Mouse (Mus musculus): Measurements from ENCODE around the gene Cit. TPM values are rescaled to one million over a fixed set of nuclear protein-coding genes. Genes with fewer than 3 reads are reported as not detected.

The Cit gene
- total and polyA plus RNA-seq, 3 experiments = 21.5 to 32.9 (median 24.1) TPM

GRCm38 (mm10) chr5:115851029-115851365, 5.9 kb downstream of the Cit start:
- no peak overlapping the region for H3K9ac ChIP-seq (ENCODE audit: control insufficient read depth, low read depth, low read length, poor library complexity, severe bottlenecking)
- peaks cover 15% of the 10 kb centered on the region for H3K79me2 ChIP-seq (ENCODE audit: control insufficient read depth, insufficient read depth, low read length, poor library complexity)
- no peaks in the 10 kb centered on the region for H3K9me3 ChIP-seq (replicated peaks; ENCODE audit: insufficient read depth, low read length)
- no peak overlapping the region for H3K4me3 ChIP-seq (ENCODE audit: control insufficient read depth in 1 of 2, insufficient read depth in 1 of 2, low read depth in 2 of 2, low read length in 2 of 2)
- H3K36me3 ChIP-seq (ENCODE audit: control insufficient read depth in 1 of 2, insufficient read depth in 2 of 2, low read length in 2 of 2) = peaks cover 0 to 12% of the 10 kb centered on the region in 2 experiments
- no peak overlapping the region for H3K27ac ChIP-seq (ENCODE audit: control insufficient read depth, low read depth, low read length)
- peaks cover 0 to 1% of the 10 kb centered on the region in 2 experiments; a peak in 2 of 4 replicates for H3K4me1 ChIP-seq (ENCODE audit: control insufficient read depth in 1 of 2, insufficient read depth in 2 of 2, low read length in 2 of 2)
- TF ChIP-seq CTCF (IDR thresholded peaks at IDR 0.05 in 2 of 3, conservative IDR thresholded peaks at IDR 0.05 in 1 of 3; ENCODE audit: control insufficient read depth in 1 of 3, insufficient read depth in 1 of 3, low read depth in 2 of 3, low read length in 3 of 3, poor library complexity in 1 of 3, severe bottlenecking in 1 of 3) = no peak
- TF ChIP-seq POLR2A (IDR thresholded peaks at IDR 0.05; ENCODE audit: control insufficient read depth in 1 of 2, insufficient read depth in 1 of 2, low read depth in 1 of 2, low read length in 2 of 2, poor library complexity in 1 of 2) = no peak
- no peak for TF ChIP-seq RAD21 (IDR thresholded peaks at IDR 0.05; ENCODE audit: low read depth, low read length)
- no peak for TF ChIP-seq TAL1 (IDR thresholded peaks at IDR 0.05; ENCODE audit: low read length)
- no peak for TF ChIP-seq MXI1 (IDR thresholded peaks at IDR 0.05; ENCODE audit: low read depth, low read length)
- no peak for TF ChIP-seq USF2 (IDR thresholded peaks at IDR 0.05; ENCODE audit: borderline replicate concordance in 1 of 2, insufficient read depth in 1 of 2, low read depth in 1 of 2, low read length in 2 of 2)
- TF ChIP-seq CHD2 (IDR thresholded peaks at IDR 0.05; ENCODE audit: low read length) = no peak
- TF ChIP-seq MEF2A (IDR thresholded peaks at IDR 0.05; ENCODE audit: extremely low read depth, insufficient replicate concordance, low read depth, low read length, poor library complexity, severe bottlenecking) = no peak
- no peak for TF ChIP-seq MYB (IDR thresholded peaks at IDR 0.05; ENCODE audit: low read depth, low read length)
- no peak for TF ChIP-seq EP300 (IDR thresholded peaks at IDR 0.05; ENCODE audit: low read depth in 1 of 2, low read length in 2 of 2)
- no peaks in the 10 kb centered on the region for H3K27me3 ChIP-seq (ENCODE audit: control insufficient read depth in 1 of 2, insufficient read depth in 2 of 2, low read length in 2 of 2)
- no peak for DNase-seq (ENCODE audit: low read depth, low spot score)

- no peak for DNase-seq (ENCODE audit: low read depth, low spot score)
- H3K79me2 ChIP-seq (ENCODE audit: control insufficient read depth, insufficient read depth, low read length, poor library complexity) = peaks cover 7% of the 10 kb centered on the region
- TF ChIP-seq CHD1 (IDR thresholded peaks at IDR 0.05; ENCODE audit: low read depth, low read length) (no peak), GATA1 (IDR thresholded peaks at IDR 0.05; ENCODE audit: low read depth, low read length) (no peak), EP300 (IDR thresholded peaks at IDR 0.05; ENCODE audit: low read depth in 1 of 2, low read length in 2 of 2) (no peak), ZMIZ1 (IDR thresholded peaks at IDR 0.05; ENCODE audit: low read depth, low read length) (no peak), MYC (IDR thresholded peaks at IDR 0.05; ENCODE audit: low read depth, low read length) (no peak)
- H3K27me3 ChIP-seq (ENCODE audit: control insufficient read depth in 1 of 2, insufficient read depth in 2 of 2, low read length in 2 of 2) = no peaks in the 10 kb centered on the region
- no peak overlapping the region for H3K4me3 ChIP-seq (ENCODE audit: control insufficient read depth in 1 of 2, insufficient read depth in 1 of 2, low read depth in 2 of 2, low read length in 2 of 2)
- H3K4me1 ChIP-seq (ENCODE audit: control insufficient read depth in 1 of 2, insufficient read depth in 2 of 2, low read length in 2 of 2) = no peaks in the 10 kb centered on the region
- H3K36me3 ChIP-seq (ENCODE audit: control insufficient read depth in 1 of 2, insufficient read depth in 2 of 2, low read length in 2 of 2) = peaks cover 0 to 11% of the 10 kb centered on the region in 2 experiments; a peak in 2 of 4 replicates
- no peaks in the 10 kb centered on the region for H3K9me3 ChIP-seq (replicated peaks; ENCODE audit: insufficient read depth, low read length)
- H3K9ac ChIP-seq (ENCODE audit: control insufficient read depth, low read depth, low read length, poor library complexity, severe bottlenecking) = no peak overlapping the region
- no peak overlapping the region for H3K27ac ChIP-seq (ENCODE audit: control insufficient read depth, low read depth, low read length)
Observed at GRCm38 (mm10) chr5:115852431-115852830, 7.4 kb downstream of the Cit start.

- Histone ChIP-seq H3K4me1 (ENCODE audit: control insufficient read depth in 1 of 2, insufficient read depth in 2 of 2, low read length in 2 of 2) (no peaks in the 10 kb centered on the region), H3K79me2 (ENCODE audit: control insufficient read depth, insufficient read depth, low read length, poor library complexity) (0 out of 2 replicates have a peak, but pooled peaks cover 2% of the 10 kb centered on the region), H3K27me3 (ENCODE audit: control insufficient read depth in 1 of 2, insufficient read depth in 2 of 2, low read length in 2 of 2) (no peaks in the 10 kb centered on the region), H3K4me3 (ENCODE audit: control insufficient read depth in 1 of 2, insufficient read depth in 1 of 2, low read depth in 2 of 2, low read length in 2 of 2) (no peak overlapping the region), H3K27ac (ENCODE audit: control insufficient read depth, low read depth, low read length) (no peak overlapping the region), H3K9ac (ENCODE audit: control insufficient read depth, low read depth, low read length, poor library complexity, severe bottlenecking) (no peak overlapping the region), H3K9me3 (replicated peaks; ENCODE audit: insufficient read depth, low read length) (no peaks in the 10 kb centered on the region), H3K36me3 (ENCODE audit: control insufficient read depth in 1 of 2, insufficient read depth in 2 of 2, low read length in 2 of 2) (peaks cover 0 to 9% of the 10 kb centered on the region in 2 experiments; a peak in 2 of 4 replicates)
- DNase-seq (ENCODE audit: low read depth, low spot score) = no peak
- TF ChIP-seq MAFK (IDR thresholded peaks at IDR 0.05; ENCODE audit: borderline replicate concordance, low read depth, low read length) (no peak), SMC3 (IDR thresholded peaks at IDR 0.05; ENCODE audit: low read depth, low read length) (no peak), SIN3A (IDR thresholded peaks at IDR 0.05; ENCODE audit: low read length) (no peak), TCF12 (IDR thresholded peaks at IDR 0.05; ENCODE audit: low read depth, low read length) (no peak), RCOR1 (IDR thresholded peaks at IDR 0.05; ENCODE audit: low read depth, low read length) (no peak), GABPA (IDR thresholded peaks at IDR 0.05; ENCODE audit: low read depth, low read length) (no peak), ZNF384 (IDR thresholded peaks at IDR 0.05; ENCODE audit: low read depth, low read length) (no peak), NRF1 (IDR thresholded peaks at IDR 0.05; ENCODE audit: insufficient read depth, low read depth, low read length, poor library complexity, severe bottlenecking) (no peak), UBTF (IDR thresholded peaks at IDR 0.05; ENCODE audit: borderline replicate concordance, insufficient read depth, low read depth, low read length) (no peak), MEF2A (IDR thresholded peaks at IDR 0.05; ENCODE audit: extremely low read depth, insufficient replicate concordance, low read depth, low read length, poor library complexity, severe bottlenecking) (no peak), HCFC1 (IDR thresholded peaks at IDR 0.05; ENCODE audit: low read depth, low read length) (no peak), MXI1 (IDR thresholded peaks at IDR 0.05; ENCODE audit: low read depth, low read length) (no peak), GATA1 (IDR thresholded peaks at IDR 0.05; ENCODE audit: low read depth, low read length) (no peak), MYB (IDR thresholded peaks at IDR 0.05; ENCODE audit: low read depth, low read length) (no peak), CHD1 (IDR thresholded peaks at IDR 0.05; ENCODE audit: low read depth, low read length) (no peak), ZMIZ1 (IDR thresholded peaks at IDR 0.05; ENCODE audit: low read depth, low read length) (no peak), POLR2A (IDR thresholded peaks at IDR 0.05; ENCODE audit: control insufficient read depth in 1 of 2, insufficient read depth in 1 of 2, low read depth in 1 of 2, low read length in 2 of 2, poor library complexity in 1 of 2) (no peak)
Observed at GRCm38 (mm10) chr5:115853691-115854090, 8.6 kb downstream of the Cit start.

All from MEL (cell line).